Mouse (Mus musculus) CH12.LX (cell line): Measurements from ENCODE around the gene Oas3. TPM values are rescaled to one million over a fixed set of nuclear protein-coding genes. Genes with fewer than 3 reads are reported as not detected.

Source experiments
- DNase-seq: peaks from one replicate; pipeline ENCODE4 v3.0.0-alpha.2; 2013; ENCODE audit errors: extremely low read depth
- H3K27ac ChIP-seq: 2 replicates; pipeline ENCODE4 v1.5.1; 2012; ENCODE audit warnings: low read depth, mild to moderate bottlenecking, control low read depth, moderate library complexity; ENCODE audit not compliant: insufficient read depth
- H3K27me3 ChIP-seq: replicated peaks from 2 replicates; pipeline ENCODE3; 2012; ENCODE audit warnings: inconsistent platforms
- H3K36me3 ChIP-seq, 2 experiments: replicated peaks in 1 of 2; 2 replicates each; pipeline versions ENCODE3 to v1.6.1; 2012; ENCODE audit warnings: inconsistent platforms in 1 of 2, low read length in 1 of 2, mild to moderate bottlenecking in 1 of 2, mixed read lengths in 1 of 2, moderate library complexity in 1 of 2; ENCODE audit not compliant: control insufficient read depth in 1 of 2, insufficient read depth in 1 of 2
- H3K4me1 ChIP-seq, 2 experiments: 2 replicates each; pipeline ENCODE4 v1.6.1; 2012; ENCODE audit warnings: inconsistent platforms in 1 of 2, moderate library complexity in 1 of 2; ENCODE audit not compliant: insufficient read depth in 2 of 2, control insufficient read depth in 1 of 2
- H3K4me2 ChIP-seq: 2 replicates; pipeline ENCODE4 v1.6.1; 2012; ENCODE audit warnings: low read depth, mild to moderate bottlenecking, control low read depth; ENCODE audit not compliant: poor library complexity, insufficient read depth, severe bottlenecking
- H3K4me3 ChIP-seq, 3 experiments: fragments of 150-350 bp in 1 of 3; sonication (generic) in 1 of 3; replicated peaks in 1 of 3; 2 replicates each; pipeline versions ENCODE3 to v1.5.1; 2011 to 2012; ENCODE audit warnings: low read depth in 2 of 3, low read length in 2 of 3, mild to moderate bottlenecking in 2 of 3, moderate library complexity in 2 of 3, control low read depth in 1 of 3, improper control_type of control experiment in 1 of 3, inconsistent platforms in 1 of 3, mixed read lengths in 1 of 3; ENCODE audit not compliant: poor library complexity in 1 of 3
- H3K79me2 ChIP-seq: replicated peaks from 2 replicates; pipeline ENCODE4 v1.6.1; 2012; ENCODE audit warnings: mild to moderate bottlenecking, moderate library complexity; ENCODE audit not compliant: control insufficient read depth, poor library complexity, insufficient read depth, severe bottlenecking; ENCODE audit errors: extremely low read depth
- H3K9ac ChIP-seq: 2 replicates; pipeline ENCODE4 v1.6.1; 2012; ENCODE audit warnings: low read depth, mild to moderate bottlenecking, control low read depth, moderate library complexity; ENCODE audit not compliant: insufficient read depth
- H3K9me3 ChIP-seq: replicated peaks from 2 replicates; pipeline ENCODE3; 2012; ENCODE audit warnings: low read length, inconsistent platforms, mixed read lengths
- BHLHE40 ChIP-seq: IDR thresholded peaks from 2 replicates; pipeline ENCODE4 v1.6.1; 2011; ENCODE audit warnings: mild to moderate bottlenecking, low read depth, low read length, improper control_type of control experiment
- CHD2 ChIP-seq: IDR thresholded peaks from 2 replicates; pipeline ENCODE4 v1.6.1; 2011; ENCODE audit warnings: low read length, improper control_type of control experiment
- CTCF ChIP-seq, 2 experiments: IDR thresholded peaks in 1 of 2; conservative IDR thresholded peaks in 1 of 2; 2 replicates each; pipeline ENCODE4 v1.5.1; 2011 to 2012; ENCODE audit warnings: low read depth in 2 of 2, low read length in 2 of 2, improper control_type of control experiment in 1 of 2, inconsistent platforms in 1 of 2, mild to moderate bottlenecking in 1 of 2, moderate library complexity in 1 of 2
- ELF1 ChIP-seq: IDR thresholded peaks from 2 replicates; pipeline ENCODE4 v1.6.1; 2014; ENCODE audit warnings: low read depth, mild to moderate bottlenecking, inconsistent platforms, low read length, improper control_type of control experiment
- GABPA ChIP-seq: IDR thresholded peaks from 2 replicates; pipeline ENCODE4 v1.6.1; 2012; ENCODE audit warnings: low read depth, low read length, improper control_type of control experiment, inconsistent platforms; ENCODE audit not compliant: insufficient replicate concordance
- HCFC1 ChIP-seq: IDR thresholded peaks from 2 replicates; pipeline ENCODE4 v1.6.1; 2012; ENCODE audit warnings: low read depth, mild to moderate bottlenecking, inconsistent platforms, low read length, improper control_type of control experiment
- IRF4 ChIP-seq: IDR thresholded peaks from 2 replicates; pipeline ENCODE4 v1.6.1; 2014; ENCODE audit warnings: low read depth, mild to moderate bottlenecking, inconsistent platforms, low read length, improper control_type of control experiment
- JUN ChIP-seq: IDR thresholded peaks from 2 replicates; pipeline ENCODE4 v1.6.1; 2011; ENCODE audit warnings: low read depth, mild to moderate bottlenecking, low read length, improper control_type of control experiment, moderate library complexity; ENCODE audit not compliant: insufficient read depth
- MAFK ChIP-seq: IDR thresholded peaks from 2 replicates; pipeline ENCODE4 v1.6.1; 2011; ENCODE audit warnings: low read length, improper control_type of control experiment; ENCODE audit not compliant: insufficient replicate concordance
- MEF2A ChIP-seq: IDR thresholded peaks from 2 replicates; pipeline ENCODE4 v1.6.1; 2014; ENCODE audit warnings: low read depth, mild to moderate bottlenecking, inconsistent platforms, low read length, improper control_type of control experiment, borderline replicate concordance
- MXI1 ChIP-seq: IDR thresholded peaks from 2 replicates; pipeline ENCODE4 v1.6.1; 2011; ENCODE audit warnings: mild to moderate bottlenecking, low read depth, low read length, improper control_type of control experiment
- MYC ChIP-seq: IDR thresholded peaks from 2 replicates; pipeline ENCODE4 v1.6.1; 2011; ENCODE audit warnings: low read depth, mild to moderate bottlenecking, improper control_type of control experiment, low read length
- NELFE ChIP-seq: IDR thresholded peaks from 2 replicates; pipeline ENCODE4 v1.6.1; 2011; ENCODE audit warnings: low read depth, low read length, improper control_type of control experiment
- NRF1 ChIP-seq: IDR thresholded peaks from 2 replicates; pipeline ENCODE4 v1.6.1; 2014; ENCODE audit warnings: low read depth, mild to moderate bottlenecking, inconsistent platforms, low read length, improper control_type of control experiment, moderate library complexity
- PAX5 ChIP-seq: IDR thresholded peaks from 2 replicates; pipeline ENCODE4 v1.6.1; 2012; ENCODE audit warnings: low read length, inconsistent platforms, mixed read lengths
- RAD21 ChIP-seq: IDR thresholded peaks from 2 replicates; pipeline ENCODE4 v1.6.1; 2011; ENCODE audit warnings: low read depth, mild to moderate bottlenecking, low read length, improper control_type of control experiment, moderate library complexity
- SIN3A ChIP-seq: IDR thresholded peaks from 2 replicates; pipeline ENCODE4 v1.6.1; 2012; ENCODE audit warnings: low read length, improper control_type of control experiment, inconsistent platforms
- SMC3 ChIP-seq: IDR thresholded peaks from 2 replicates; pipeline ENCODE4 v1.6.1; 2011; ENCODE audit warnings: low read depth, low read length, improper control_type of control experiment
- UBTF ChIP-seq: IDR thresholded peaks from 2 replicates; pipeline ENCODE4 v1.6.1; 2012; ENCODE audit warnings: low read depth, mild to moderate bottlenecking, inconsistent platforms, low read length, improper control_type of control experiment, moderate library complexity
- USF1 ChIP-seq: IDR thresholded peaks from 2 replicates; pipeline ENCODE4 v1.6.1; 2014; ENCODE audit warnings: low read depth, mild to moderate bottlenecking, inconsistent platforms, low read length, improper control_type of control experiment
- ZC3H11A ChIP-seq: IDR thresholded peaks from 2 replicates; pipeline ENCODE4 v1.6.1; 2012; ENCODE audit warnings: low read depth, mild to moderate bottlenecking, inconsistent platforms, low read length, improper control_type of control experiment
- ZKSCAN1 ChIP-seq: IDR thresholded peaks from 2 replicates; pipeline ENCODE4 v1.6.1; 2012; ENCODE audit warnings: low read depth, inconsistent platforms, low read length, improper control_type of control experiment, borderline replicate concordance
- dilution Hi-C: fragments of 300-500 bp; cut with MboI; formaldehyde crosslinking; loops from 2 replicates; pipeline ENCODE4 v1.14.3; 2020; ENCODE audit warnings: low sequenced_read_pairs; ENCODE audit not compliant: extremely low pct_unique_long_range_greater_than_20kb, extremely low pct_ligation_motif_present
- in situ Hi-C: fragments of 300-500 bp; cut with MboI; formaldehyde crosslinking; loops from 3 replicates; pipeline ENCODE4 v1.14.3; 2019; ENCODE audit warnings: low sequenced_read_pairs, low pct_ligation_motif_present, low pct_unique_long_range_greater_than_20kb, mixed read lengths
- polyA plus RNA-seq: library from polyadenylated mRNA; unstranded; fragments of >175 nt; gene quantifications from 2 replicates; pipeline ENCODE4 v1.2.1, GENCODE M21; 2012; ENCODE audit warnings: low read depth; ENCODE audit not compliant: insufficient read length
- total RNA-seq, 2 experiments: library from RNA; depleted of rRNA; stranded (reverse); fragments of 300-350 nt in 1 of 2; fragments of >200 nt in 1 of 2; gene quantifications; 2 replicates each; pipeline ENCODE4 v1.2.3; 2012 to 2014

The Oas3 gene
- total and polyA plus RNA-seq, 3 experiments: 0.30 TPM; not detected in 2

DNA sequence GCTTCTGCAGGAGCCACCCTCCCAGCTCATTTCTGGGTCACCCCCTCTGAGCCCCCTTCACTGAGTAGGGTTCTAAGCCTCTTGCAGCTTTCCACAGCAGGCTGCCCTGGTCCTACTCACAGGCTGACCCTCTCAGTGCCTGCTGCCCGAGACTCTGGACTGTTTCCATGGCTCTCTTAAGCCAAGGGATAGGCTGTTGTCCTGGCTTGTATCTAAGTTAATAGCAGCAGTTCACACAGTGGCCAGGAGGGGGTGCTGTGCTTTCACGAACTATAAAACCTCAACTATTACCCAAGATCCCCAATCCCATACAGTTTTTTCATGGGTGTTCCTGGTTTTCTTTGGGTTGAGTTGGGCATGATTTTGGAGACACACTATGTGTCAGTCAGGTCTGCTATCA is 15.6 kb upstream of the Oas3 start:
- in situ Hi-C loops: loop anchor here (10.0 kb wide), 1 partner anchor 122 kb away; the partner anchor contains the start of gene Oas1d

DNA sequence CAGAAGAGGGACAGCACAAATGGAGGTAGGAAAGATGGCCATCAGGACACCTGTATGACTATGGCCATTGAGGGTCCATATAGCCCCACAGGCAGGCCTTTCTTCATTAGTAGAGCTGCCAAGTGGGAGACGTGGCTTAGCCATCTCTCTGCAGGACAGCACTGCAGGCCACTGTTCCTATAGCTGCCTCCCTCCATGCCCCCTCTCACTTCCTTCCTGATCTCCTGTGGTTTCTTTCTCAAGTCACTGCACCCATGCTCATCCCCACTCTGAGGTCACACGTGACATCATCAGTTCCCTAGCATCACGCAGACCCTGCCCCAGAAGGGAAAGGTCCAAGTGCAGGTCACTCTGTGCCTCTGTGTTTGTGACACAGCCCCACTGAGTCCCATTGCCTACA is 9.6 kb upstream of the Oas3 start:
- no peaks in the 10 kb centered on the region for H3K36me3 ChIP-seq
- no peak overlapping the region for H3K9ac ChIP-seq
- no peak overlapping the region for H3K27ac ChIP-seq
- H3K4me3 ChIP-seq: no peak overlapping the region
- no peaks in the 10 kb centered on the region for H3K79me2 ChIP-seq
- no peak overlapping the region for H3K4me2 ChIP-seq
- TF ChIP-seq MYC (no peak), BHLHE40 (no peak), MEF2A (no peak), CTCF (conservative IDR thresholded peaks at IDR 0.05 in 1 of 2, IDR thresholded peaks at IDR 0.05 in 1 of 2; ENCODE audit: low read depth in 2 of 2, low read length in 2 of 2) (no peak), MXI1 (no peak), IRF4 (no peak), PAX5 (no peak), NRF1 (no peak), ZKSCAN1 (no peak), JUN (no peak)
- dilution Hi-C loops: no loop called here
- DNase-seq: no peak
- in situ Hi-C loops: no loop called here
- no peaks in the 10 kb centered on the region for H3K9me3 ChIP-seq
- no peaks in the 10 kb centered on the region for H3K4me1 ChIP-seq
- peaks cover 54% of the 10 kb centered on the region for H3K27me3 ChIP-seq

More for the DNA sequence above, 15.6 kb upstream of the Oas3 start:
- Histone ChIP-seq H3K27ac (no peak overlapping the region), H3K4me2 (no peak overlapping the region), H3K36me3 (no peaks in the 10 kb centered on the region), H3K4me1 (no peaks in the 10 kb centered on the region), H3K4me3 (no peak overlapping the region), H3K27me3 (peaks cover 38% of the 10 kb centered on the region), H3K9ac (no peak overlapping the region), H3K9me3 (no peaks in the 10 kb centered on the region), H3K79me2 (no peaks in the 10 kb centered on the region)
- TF ChIP-seq CTCF (conservative IDR thresholded peaks at IDR 0.05 in 1 of 2, IDR thresholded peaks at IDR 0.05 in 1 of 2; ENCODE audit: low read depth in 2 of 2, low read length in 2 of 2) (peak; percentile 74 to 85), RAD21 (peak; percentile 73), SMC3 (peak; percentile 56), MEF2A (no peak)
- DNase-seq: peak; percentile 48
- dilution Hi-C loops: no loop called here

DNA sequence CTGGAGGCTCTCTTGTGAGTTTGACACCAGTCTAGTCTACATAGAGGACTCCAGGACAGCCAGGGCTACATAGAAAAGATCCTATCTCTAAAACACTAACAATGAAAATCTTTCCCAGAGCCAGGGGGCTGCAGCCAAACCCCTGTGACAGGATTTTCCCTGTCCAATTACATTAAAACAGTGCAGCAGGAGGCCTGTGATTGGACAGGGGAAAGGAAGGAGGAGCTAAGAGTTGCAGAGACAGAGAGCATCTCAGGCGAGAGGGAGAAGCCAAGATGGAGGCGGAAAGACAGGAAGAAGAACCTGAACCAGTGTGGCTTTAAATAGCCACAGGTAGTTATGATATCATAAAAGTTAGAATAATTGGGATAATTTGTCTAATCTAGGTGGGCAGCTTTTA is 5.0 kb upstream of the Oas3 start:
- Histone ChIP-seq H3K36me3 (no peaks in the 10 kb centered on the region), H3K4me1 (peaks cover 3% of the 10 kb centered on the region in 2 experiments; a peak in 3 of 4 replicates), H3K4me2 (no peak overlapping the region), H3K9me3 (no peaks in the 10 kb centered on the region), H3K27ac (no peak overlapping the region), H3K4me3 (no peak overlapping the region), H3K27me3 (peaks cover 29% of the 10 kb centered on the region), H3K79me2 (no peaks in the 10 kb centered on the region), H3K9ac (no peak overlapping the region)
- TF ChIP-seq HCFC1 (no peak), ELF1 (no peak), NELFE (no peak), CHD2 (no peak), SIN3A (no peak), MAFK (no peak), USF1 (no peak), UBTF (no peak), MYC (no peak), MEF2A (no peak), GABPA (no peak), ZC3H11A (no peak), MXI1 (no peak)
- no peak for DNase-seq
- dilution Hi-C loops (no loop called here), in situ Hi-C loops (no loop called here)
